Mouse (Mus musculus): ENCODE results near the gene Sorl1. TPM values are rescaled to one million over a fixed set of nuclear protein-coding genes. Genes with fewer than 3 reads are reported as not detected.

The Sorl1 gene
- total RNA-seq, 1 experiment, result 24.1 TPM

DNA sequence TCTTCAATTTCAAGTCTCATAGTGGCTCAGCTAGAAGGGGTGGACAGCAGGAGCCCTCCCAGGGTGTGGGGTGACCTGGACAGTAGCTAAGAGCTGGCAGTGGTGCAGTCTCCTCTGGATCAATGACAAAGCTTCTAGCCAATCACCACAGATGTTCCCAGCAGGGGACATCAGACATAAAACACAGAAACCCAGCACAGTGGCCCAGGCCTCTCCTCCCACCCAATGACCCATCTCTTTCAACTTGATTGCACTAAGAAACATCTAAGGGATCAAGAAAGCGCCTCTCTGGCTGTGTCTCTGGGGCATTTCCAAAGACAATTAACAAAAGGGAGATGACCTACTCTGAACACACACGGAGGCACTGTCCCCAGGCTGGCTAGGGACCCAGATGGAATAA lies 48.9 kb downstream of the Sorl1 start:
- no peaks in the 10 kb centered on the region for H3K9me3 ChIP-seq (ENCODE audit: control insufficient read depth, insufficient read depth, low read depth, low read length)
- H3K4me3 ChIP-seq (ENCODE audit: insufficient read depth in 1 of 2, low read depth in 1 of 2, low read length in 2 of 2, poor library complexity in 1 of 2, severe bottlenecking in 1 of 2), result no peak overlapping the region
- no peak overlapping the region for H3K27ac ChIP-seq (ENCODE audit: insufficient read depth, low read depth, low read length, poor library complexity, severe bottlenecking)
- no peak overlapping the region for H3K9ac ChIP-seq (ENCODE audit: insufficient read depth, low read depth, low read length, poor library complexity, severe bottlenecking)
- TF ChIP-seq ZNF384 (IDR thresholded peaks at IDR 0.05; ENCODE audit: low read depth, low read length) (no peak), CHD2 (IDR thresholded peaks at IDR 0.05; ENCODE audit: low read depth, low read length) (no peak), HCFC1 (IDR thresholded peaks at IDR 0.05; ENCODE audit: borderline replicate concordance, insufficient read depth, low read length) (no peak), MAFK (IDR thresholded peaks at IDR 0.05; ENCODE audit: insufficient read depth, low read depth, low read length) (no peak)
- no peaks in the 10 kb centered on the region for H3K4me1 ChIP-seq (ENCODE audit: control insufficient read depth in 2 of 2, insufficient read depth in 2 of 2, low read length in 2 of 2, poor library complexity in 1 of 2)
- in situ Hi-C loops (cut with MboI; ENCODE audit: low sequenced_read_pairs in 2 of 2, unreplicated experiment in 2 of 2), result no loop called here
- H3K36me3 ChIP-seq (ENCODE audit: control insufficient read depth, insufficient read depth, low read length, poor library complexity, severe bottlenecking), result no peaks in the 10 kb centered on the region; the same call in none of the 2 replicates
- DNase-seq (ENCODE audit: low read depth, low spot score), result no peak

DNA sequence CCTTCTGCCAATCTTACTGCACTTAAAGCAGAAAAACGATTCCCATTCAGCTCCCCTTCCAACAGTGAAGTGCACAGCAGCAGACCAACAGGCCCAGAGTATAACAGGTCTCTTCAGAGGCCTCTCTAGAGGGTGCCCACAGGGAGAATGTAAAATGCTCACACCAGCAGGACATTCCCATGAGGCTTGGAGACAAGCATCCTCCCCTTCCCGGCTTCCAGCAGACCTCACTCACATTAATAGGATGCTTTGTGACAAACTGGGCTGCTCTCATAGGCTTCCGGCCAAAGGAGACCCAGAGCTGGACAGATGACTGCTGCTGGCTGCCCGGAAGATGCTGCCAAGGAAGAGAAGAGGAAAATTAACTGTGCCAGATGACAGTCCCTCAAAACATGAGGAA lies 52.1 kb downstream of the Sorl1 start:
- Histone ChIP-seq H3K27ac (ENCODE audit: insufficient read depth, low read depth, low read length, poor library complexity, severe bottlenecking) (no peak overlapping the region), H3K9me3 (ENCODE audit: control insufficient read depth, insufficient read depth, low read depth, low read length) (no peaks in the 10 kb centered on the region), H3K9ac (ENCODE audit: insufficient read depth, low read depth, low read length, poor library complexity, severe bottlenecking) (no peak overlapping the region), H3K4me3 (ENCODE audit: insufficient read depth in 1 of 2, low read depth in 1 of 2, low read length in 2 of 2, poor library complexity in 1 of 2, severe bottlenecking in 1 of 2) (no peak overlapping the region), H3K36me3 (ENCODE audit: control insufficient read depth, insufficient read depth, low read length, poor library complexity, severe bottlenecking) (no peaks in the 10 kb centered on the region), H3K4me1 (ENCODE audit: control insufficient read depth in 2 of 2, insufficient read depth in 2 of 2, low read length in 2 of 2, poor library complexity in 1 of 2) (no peaks in the 10 kb centered on the region)
- in situ Hi-C loops (cut with MboI; ENCODE audit: low sequenced_read_pairs in 2 of 2, unreplicated experiment in 2 of 2), result no loop called here
- TF ChIP-seq ZNF384 (IDR thresholded peaks at IDR 0.05; ENCODE audit: low read depth, low read length) (no peak), ZC3H11A (IDR thresholded peaks at IDR 0.05; ENCODE audit: borderline replicate concordance, low read depth, low read length) (no peak), MAFK (IDR thresholded peaks at IDR 0.05; ENCODE audit: insufficient read depth, low read depth, low read length) (no peak), CHD2 (IDR thresholded peaks at IDR 0.05; ENCODE audit: low read depth, low read length) (no peak), HCFC1 (IDR thresholded peaks at IDR 0.05; ENCODE audit: borderline replicate concordance, insufficient read depth, low read length) (no peak)
- DNase-seq (ENCODE audit: low read depth, low spot score), result no peak

DNA sequence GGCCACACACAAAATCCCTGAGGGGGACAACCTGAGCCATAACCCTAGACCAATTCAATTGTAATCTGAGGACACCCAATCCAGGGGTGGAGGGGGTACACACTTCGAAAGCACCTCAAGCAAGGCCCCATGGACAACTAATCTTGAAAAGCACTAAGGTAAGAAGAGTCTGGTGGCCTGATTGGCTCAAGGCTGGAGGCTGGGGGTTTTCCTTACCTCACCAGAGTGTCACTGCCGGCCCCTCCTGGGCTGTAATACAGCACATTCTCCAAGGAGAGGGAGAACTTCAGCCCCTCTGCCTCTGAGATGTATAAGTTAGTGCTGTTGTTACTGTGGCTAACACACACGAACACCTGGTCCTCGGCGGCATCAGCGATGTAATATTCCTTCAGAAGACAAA lies 53.2 kb downstream of the Sorl1 start:
- Histone ChIP-seq H3K36me3 (ENCODE audit: control insufficient read depth, insufficient read depth, low read length, poor library complexity, severe bottlenecking) (no peaks in the 10 kb centered on the region), H3K4me3 (ENCODE audit: insufficient read depth in 1 of 2, low read depth in 1 of 2, low read length in 2 of 2, poor library complexity in 1 of 2, severe bottlenecking in 1 of 2) (no peak overlapping the region), H3K9me3 (ENCODE audit: control insufficient read depth, insufficient read depth, low read depth, low read length) (no peaks in the 10 kb centered on the region), H3K27ac (ENCODE audit: insufficient read depth, low read depth, low read length, poor library complexity, severe bottlenecking) (no peak overlapping the region), H3K4me1 (ENCODE audit: control insufficient read depth in 2 of 2, insufficient read depth in 2 of 2, low read length in 2 of 2, poor library complexity in 1 of 2) (no peaks in the 10 kb centered on the region), H3K9ac (ENCODE audit: insufficient read depth, low read depth, low read length, poor library complexity, severe bottlenecking) (no peak overlapping the region)
- TF ChIP-seq ZC3H11A (IDR thresholded peaks at IDR 0.05; ENCODE audit: borderline replicate concordance, low read depth, low read length), result no peak
- TF ChIP-seq CHD2 (IDR thresholded peaks at IDR 0.05; ENCODE audit: low read depth, low read length), result no peak
- TF ChIP-seq HCFC1 (IDR thresholded peaks at IDR 0.05; ENCODE audit: borderline replicate concordance, insufficient read depth, low read length), result no peak
- TF ChIP-seq ZNF384 (IDR thresholded peaks at IDR 0.05; ENCODE audit: low read depth, low read length), result no peak
- in situ Hi-C loops (cut with MboI; ENCODE audit: low sequenced_read_pairs in 2 of 2, unreplicated experiment in 2 of 2), result no loop called here
- no peak for DNase-seq (ENCODE audit: low read depth, low spot score)

DNA sequence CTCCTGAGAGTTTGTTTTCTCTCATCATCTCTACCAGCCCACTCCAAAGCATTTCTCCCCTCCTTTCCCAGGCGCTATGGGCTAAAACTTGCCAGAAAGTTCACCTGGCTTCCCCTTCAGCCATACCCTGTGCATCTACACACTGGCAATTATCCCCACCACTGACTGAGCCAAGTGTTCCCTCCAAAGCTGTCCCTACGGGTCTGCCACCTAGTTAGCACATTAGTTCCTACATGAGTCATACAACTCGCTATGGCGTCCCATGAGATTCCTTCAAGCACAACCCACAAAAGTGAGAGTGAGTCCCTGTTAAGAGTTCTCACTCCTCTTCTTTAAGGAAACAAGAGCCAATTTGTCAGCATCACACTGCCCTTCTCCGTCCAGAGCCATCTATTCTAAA lies 54.6 kb downstream of the Sorl1 start:
- H3K4me1 ChIP-seq (ENCODE audit: control insufficient read depth in 2 of 2, insufficient read depth in 2 of 2, low read length in 2 of 2, poor library complexity in 1 of 2), result no peaks in the 10 kb centered on the region
- H3K9ac ChIP-seq (ENCODE audit: insufficient read depth, low read depth, low read length, poor library complexity, severe bottlenecking), result no peak overlapping the region
- no peaks in the 10 kb centered on the region for H3K36me3 ChIP-seq (ENCODE audit: control insufficient read depth, insufficient read depth, low read length, poor library complexity, severe bottlenecking)
- in situ Hi-C loops (cut with MboI; ENCODE audit: low sequenced_read_pairs in 2 of 2, unreplicated experiment in 2 of 2), result no loop called here
- H3K4me3 ChIP-seq (ENCODE audit: insufficient read depth in 1 of 2, low read depth in 1 of 2, low read length in 2 of 2, poor library complexity in 1 of 2, severe bottlenecking in 1 of 2), result no peak overlapping the region
- no peak overlapping the region for H3K27ac ChIP-seq (ENCODE audit: insufficient read depth, low read depth, low read length, poor library complexity, severe bottlenecking)
- H3K9me3 ChIP-seq (ENCODE audit: control insufficient read depth, insufficient read depth, low read depth, low read length), result no peaks in the 10 kb centered on the region
- TF ChIP-seq HCFC1 (IDR thresholded peaks at IDR 0.05; ENCODE audit: borderline replicate concordance, insufficient read depth, low read length), result no peak
- no peak for TF ChIP-seq ZC3H11A (IDR thresholded peaks at IDR 0.05; ENCODE audit: borderline replicate concordance, low read depth, low read length)
- TF ChIP-seq CHD2 (IDR thresholded peaks at IDR 0.05; ENCODE audit: low read depth, low read length), result no peak
- no peak for TF ChIP-seq MAFK (IDR thresholded peaks at IDR 0.05; ENCODE audit: insufficient read depth, low read depth, low read length)
- TF ChIP-seq ZNF384 (IDR thresholded peaks at IDR 0.05; ENCODE audit: low read depth, low read length), result no peak
- DNase-seq (ENCODE audit: low read depth, low spot score), result no peak

DNA sequence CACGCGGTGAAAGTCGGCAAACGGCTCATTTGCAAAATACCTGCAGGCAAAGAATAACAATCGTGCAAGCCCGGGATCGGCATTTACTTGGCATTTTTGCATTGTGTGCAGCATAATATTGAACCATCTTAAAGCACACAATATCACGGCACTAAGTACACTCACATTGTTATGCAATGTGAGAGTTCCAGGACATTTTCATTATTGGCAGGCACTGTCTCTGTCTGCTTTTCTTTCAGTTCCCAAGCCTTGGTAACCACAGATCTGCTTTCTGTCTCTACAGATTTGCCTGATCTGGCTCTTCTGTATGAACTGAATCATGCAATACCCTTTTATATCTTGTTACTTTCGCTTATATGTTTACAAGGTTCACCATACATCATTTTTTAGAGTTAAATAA lies 56.1 kb downstream of the Sorl1 start:
- H3K36me3 ChIP-seq (ENCODE audit: control insufficient read depth, insufficient read depth, low read length, poor library complexity, severe bottlenecking), result no peaks in the 10 kb centered on the region; the same call in none of the 2 replicates
- in situ Hi-C loops (cut with MboI; ENCODE audit: low sequenced_read_pairs in 2 of 2, unreplicated experiment in 2 of 2), result no loop called here
- H3K4me1 ChIP-seq (ENCODE audit: control insufficient read depth in 2 of 2, insufficient read depth in 2 of 2, low read length in 2 of 2, poor library complexity in 1 of 2), result no peaks in the 10 kb centered on the region
- H3K9ac ChIP-seq (ENCODE audit: insufficient read depth, low read depth, low read length, poor library complexity, severe bottlenecking), result no peak overlapping the region
- H3K27ac ChIP-seq (ENCODE audit: insufficient read depth, low read depth, low read length, poor library complexity, severe bottlenecking), result no peak overlapping the region
- no peak overlapping the region for H3K4me3 ChIP-seq (ENCODE audit: insufficient read depth in 1 of 2, low read depth in 1 of 2, low read length in 2 of 2, poor library complexity in 1 of 2, severe bottlenecking in 1 of 2)
- no peak for TF ChIP-seq ZC3H11A (IDR thresholded peaks at IDR 0.05; ENCODE audit: borderline replicate concordance, low read depth, low read length)
- TF ChIP-seq MAFK (IDR thresholded peaks at IDR 0.05; ENCODE audit: insufficient read depth, low read depth, low read length), result no peak
- DNase-seq (ENCODE audit: low read depth, low spot score), result no peak
- H3K9me3 ChIP-seq (ENCODE audit: control insufficient read depth, insufficient read depth, low read depth, low read length), result no peaks in the 10 kb centered on the region
